Mouse (Mus musculus): ENCODE data around the gene Ap1b1.

DNA sequence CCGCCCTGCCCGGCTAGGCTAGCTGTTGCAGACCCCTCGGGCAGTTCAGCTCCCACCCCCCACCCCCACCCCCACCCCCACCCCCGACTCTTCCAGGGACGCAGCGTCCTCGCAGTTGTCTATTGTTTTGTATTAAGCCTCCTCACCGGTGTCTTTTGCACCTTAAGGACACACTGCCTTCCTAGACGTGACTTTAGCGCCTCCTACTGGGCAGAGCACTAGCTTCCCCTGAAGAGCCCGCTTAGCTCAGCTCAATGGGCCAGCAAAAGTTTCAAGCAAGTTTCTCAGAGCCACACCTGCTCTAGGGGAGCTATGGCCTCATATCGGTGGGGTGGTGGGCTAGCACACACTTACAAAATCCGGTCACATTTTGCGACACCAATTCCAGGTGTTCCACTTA is 11.0 kb upstream of the Ap1b1 start:
- TF ChIP-seq POLR2A (IDR thresholded peaks at IDR 0.05; ENCODE audit: low read depth, low read length) (no peak), CTCF (IDR thresholded peaks at IDR 0.05; ENCODE audit: borderline replicate concordance, insufficient read depth, low read length) (peak; percentile 83; the same call in 1 of the 2 replicates)

All from embryonic fibroblast, embryonic 13.5 days (primary cell).